Mouse (Mus musculus) heart, postnatal 4 days (tissue): ENCODE results near the gene Pars2. TPM values are rescaled to one million over a fixed set of nuclear protein-coding genes. Genes with fewer than 3 reads are reported as not detected.

Experiments
- total RNA-seq, 2 experiments: library from RNA; stranded (reverse); gene quantifications; 2 replicates each; pipeline ENCODE4 v1.2.3; 2021

The Pars2 gene
- total RNA-seq, 2 experiments from 2014 or later, result 6.7 to 7.4 TPM

Other genes starting within 250 kb of the Pars2 start
- gene Pcsk9, start 186.7 kb upstream of the Pars2 start, total RNA-seq, result not detected
- gene Bsnd, start 158.8 kb upstream of the Pars2 start, total RNA-seq, result not detected
- 10 to 100 TPM; 31.9 to 34.3 TPM for gene Dhcr24, start 90.0 kb upstream of the Pars2 start, total RNA-seq
- not detected for gene Lexm, start 33.8 kb upstream of the Pars2 start, total RNA-seq
- under 1 TPM; 0.38 to 0.45 TPM for gene Ttc22, start 28.6 kb upstream of the Pars2 start, total RNA-seq
- gene Ttc4, start 27.9 kb downstream of the Pars2 start, total RNA-seq, result 10 to 100 TPM; 21.6 to 23.9 TPM
- 1 to 10 TPM in 1 of 2 experiments, under 1 TPM in 1; 0.16 to 1.1 TPM for gene Mroh7, start 79.9 kb downstream of the Pars2 start, total RNA-seq
- under 1 TPM; 0.19 to 0.41 TPM for gene Fam151a, start 82.8 kb downstream of the Pars2 start, total RNA-seq
- gene Acot11, start 153.9 kb downstream of the Pars2 start, total RNA-seq, result 10 to 100 TPM; 12.7 to 13.7 TPM